Mouse (Mus musculus): ENCODE measurements around the gene Vmn2r23.

GRCm38 (mm10) chr6:123770031-123770430 is 67.6 kb downstream of the Vmn2r23 start:
- no peak for TF ChIP-seq POLR2A (IDR thresholded peaks at IDR 0.05; ENCODE audit: low read depth, low read length)
- TF ChIP-seq CTCF (IDR thresholded peaks at IDR 0.05; ENCODE audit: borderline replicate concordance, insufficient read depth, low read length): no peak
